Mouse (Mus musculus) limb, embryonic 10.5 days (tissue): ENCODE measurements around the gene Nek10. TPM values are rescaled to one million over a fixed set of nuclear protein-coding genes. Genes with fewer than 3 reads are reported as not detected.

ENCODE experiments used
- DNase-seq: peaks from one replicate; pipeline ENCODE4 v3.0.0-alpha.2; 2017; ENCODE audit warnings: low spot score
- H3K27ac ChIP-seq: fragments of 300-500 bp; sonication (generic); 2 replicates; pipeline ENCODE4 v1.5.1; 2016; ENCODE audit warnings: mild to moderate bottlenecking
- H3K27me3 ChIP-seq: fragments of 300-500 bp; sonication (generic); 2 replicates; pipeline ENCODE4 v1.6.1; 2016; ENCODE audit warnings: low read depth, mild to moderate bottlenecking; ENCODE audit not compliant: poor library complexity, severe bottlenecking
- H3K36me3 ChIP-seq: fragments of 300-500 bp; sonication (generic); 2 replicates; pipeline ENCODE4 v1.6.1; 2016; ENCODE audit warnings: mild to moderate bottlenecking, moderate library complexity
- H3K4me1 ChIP-seq: fragments of 300-500 bp; sonication (generic); 2 replicates; pipeline ENCODE4 v1.6.1; 2016
- H3K4me3 ChIP-seq: fragments of 300-500 bp; sonication (generic); 2 replicates; pipeline ENCODE4 v1.5.1; 2016; ENCODE audit warnings: mild to moderate bottlenecking, moderate library complexity
- H3K9me3 ChIP-seq: fragments of 300-500 bp; sonication (generic); replicated peaks from 2 replicates; pipeline ENCODE4 v1.6.1; 2016; ENCODE audit warnings: mild to moderate bottlenecking
- WGBS: fragments of 180-500 bp; shearing (Covaris S2); methylation state at CpG from one replicate; pipeline ENCODE4 v1.1.7; 2016; 5-methylcytosine and 5-hydroxymethylcytosine counted together
- polyA plus RNA-seq: library from polyadenylated mRNA; unstranded; fragments of >200 nt; fragmentation: Nextera tagmentation; extraction: Ambion mirVana; gene quantifications from 2 replicates; pipeline ENCODE4 v1.2.1, GENCODE M21; 2016

Gene Nek10
- polyA plus RNA-seq, 1 experiment from 2014 or later = 0.05 TPM

GRCm38 (mm10) chr14:14894776-14895175, 91.6 kb downstream of the Nek10 start:
- Histone ChIP-seq H3K27me3 (no peaks in the 10 kb centered on the region), H3K36me3 (no peaks in the 10 kb centered on the region), H3K4me3 (no peak overlapping the region), H3K27ac (no peak overlapping the region), H3K9me3 (no peaks in the 10 kb centered on the region), H3K4me1 (peaks cover 7% of the 10 kb centered on the region; the same call in 1 of the 2 replicates)
- DNase-seq = no peak

- Histone ChIP-seq H3K27ac (no peak overlapping the region), H3K27me3 (no peaks in the 10 kb centered on the region), H3K9me3 (no peaks in the 10 kb centered on the region), H3K4me1 (peaks cover 7% of the 10 kb centered on the region; the same call in 1 of the 2 replicates), H3K36me3 (no peaks in the 10 kb centered on the region), H3K4me3 (no peak overlapping the region)
- 89% methylated on average over 2 of the region's 2 CpGs for WGBS
- no peak for DNase-seq
Measured at GRCm38 (mm10) chr14:14895363-14895762, 92.1 kb downstream of the Nek10 start.

- H3K9me3 ChIP-seq = no peaks in the 10 kb centered on the region
- H3K4me1 ChIP-seq = peaks cover 7% of the 10 kb centered on the region; the same call in 1 of the 2 replicates
- H3K4me3 ChIP-seq = no peak overlapping the region
- WGBS = 92% methylated on average over 3 of the region's 3 CpGs
- H3K36me3 ChIP-seq = no peaks in the 10 kb centered on the region
- no peaks in the 10 kb centered on the region for H3K27me3 ChIP-seq
- H3K27ac ChIP-seq = no peak overlapping the region
- no peak for DNase-seq
Measured at GRCm38 (mm10) chr14:14896399-14897136, 93.4 kb downstream of the Nek10 start.

- H3K9me3 ChIP-seq = no peaks in the 10 kb centered on the region
- peak; percentile 67 for DNase-seq
- no peaks in the 10 kb centered on the region for H3K36me3 ChIP-seq
- 16% methylated on average over 9 of the region's 9 CpGs for WGBS
- H3K27me3 ChIP-seq = no peaks in the 10 kb centered on the region
- H3K27ac ChIP-seq = no peak overlapping the region; the same call in 1 of the 2 replicates
- H3K4me1 ChIP-seq = no peaks in the 10 kb centered on the region
- H3K4me3 ChIP-seq = no peak overlapping the region
Measured at GRCm38 (mm10) chr14:14904750-14905529, 101.7 kb downstream of the Nek10 start.

GRCm38 (mm10) chr14:14905530-14905852, 102.3 kb downstream of the Nek10 start:
- 84% methylated on average over 5 of the region's 5 CpGs for WGBS
- H3K9me3 ChIP-seq = no peaks in the 10 kb centered on the region
- no peaks in the 10 kb centered on the region for H3K4me1 ChIP-seq
- H3K4me3 ChIP-seq = no peak overlapping the region
- DNase-seq = no peak
- no peaks in the 10 kb centered on the region for H3K36me3 ChIP-seq
- H3K27ac ChIP-seq = no peak overlapping the region
- no peaks in the 10 kb centered on the region for H3K27me3 ChIP-seq

GRCm38 (mm10) chr14:14925615-14926014, 122.4 kb downstream of the Nek10 start:
- H3K4me1 ChIP-seq = no peaks in the 10 kb centered on the region
- H3K4me3 ChIP-seq = no peak overlapping the region
- no peak overlapping the region for H3K27ac ChIP-seq
- H3K27me3 ChIP-seq = no peaks in the 10 kb centered on the region
- WGBS = 81% methylated on average over 1 of the region's 1 CpGs
- no peaks in the 10 kb centered on the region for H3K9me3 ChIP-seq
- no peaks in the 10 kb centered on the region for H3K36me3 ChIP-seq
- DNase-seq = no peak

GRCm38 (mm10) chr14:14927559-14927958, 124.3 kb downstream of the Nek10 start:
- Histone ChIP-seq H3K27ac (no peak overlapping the region), H3K36me3 (no peaks in the 10 kb centered on the region), H3K4me1 (no peaks in the 10 kb centered on the region), H3K9me3 (no peaks in the 10 kb centered on the region), H3K4me3 (no peak overlapping the region), H3K27me3 (no peaks in the 10 kb centered on the region)
- no peak for DNase-seq
- 87% methylated on average over 2 of the region's 2 CpGs for WGBS

GRCm38 (mm10) chr14:14934977-14935376, 131.8 kb downstream of the Nek10 start:
- H3K9me3 ChIP-seq = no peaks in the 10 kb centered on the region
- no peaks in the 10 kb centered on the region for H3K36me3 ChIP-seq
- H3K4me3 ChIP-seq = no peak overlapping the region
- 83% methylated on average over 2 of the region's 2 CpGs for WGBS
- DNase-seq = no peak
- H3K4me1 ChIP-seq = no peaks in the 10 kb centered on the region
- H3K27me3 ChIP-seq = no peaks in the 10 kb centered on the region
- H3K27ac ChIP-seq = no peak overlapping the region

GRCm38 (mm10) chr14:14945930-14946329, 142.7 kb downstream of the Nek10 start:
- Histone ChIP-seq H3K9me3 (no peaks in the 10 kb centered on the region), H3K4me3 (no peak overlapping the region), H3K27ac (no peak overlapping the region)

GRCm38 (mm10) chr14:14949023-14949422, 145.8 kb downstream of the Nek10 start:
- no peaks in the 10 kb centered on the region for H3K4me1 ChIP-seq
- no peaks in the 10 kb centered on the region for H3K27me3 ChIP-seq
- H3K9me3 ChIP-seq = no peaks in the 10 kb centered on the region
- DNase-seq = no peak
- H3K27ac ChIP-seq = no peak overlapping the region
- H3K36me3 ChIP-seq = no peaks in the 10 kb centered on the region
- H3K4me3 ChIP-seq = no peak overlapping the region
- WGBS = 90% methylated on average over 2 of the region's 2 CpGs

More at GRCm38 (mm10) chr14:14945930-14946329, 142.7 kb downstream of the Nek10 start:
- no peak for DNase-seq
- Histone ChIP-seq H3K4me1 (no peaks in the 10 kb centered on the region), H3K36me3 (no peaks in the 10 kb centered on the region), H3K27me3 (no peaks in the 10 kb centered on the region)

GRCm38 (mm10) chr14:14951808-14952207, 148.6 kb downstream of the Nek10 start:
- no peaks in the 10 kb centered on the region for H3K27me3 ChIP-seq
- H3K36me3 ChIP-seq = no peaks in the 10 kb centered on the region
- WGBS = 91% methylated on average over 1 of the region's 1 CpGs
- no peak for DNase-seq
- no peaks in the 10 kb centered on the region for H3K9me3 ChIP-seq
- no peak overlapping the region for H3K4me3 ChIP-seq
- no peaks in the 10 kb centered on the region for H3K4me1 ChIP-seq
- no peak overlapping the region for H3K27ac ChIP-seq

GRCm38 (mm10) chr14:14959780-14960440, 156.7 kb downstream of the Nek10 start:
- DNase-seq = no peak
- Histone ChIP-seq H3K4me1 (no peaks in the 10 kb centered on the region), H3K27me3 (no peaks in the 10 kb centered on the region), H3K9me3 (no peaks in the 10 kb centered on the region), H3K36me3 (no peaks in the 10 kb centered on the region), H3K27ac (no peak overlapping the region), H3K4me3 (no peak overlapping the region)
- WGBS = 92% methylated on average over 2 of the region's 2 CpGs

- WGBS = 88% methylated on average over 2 of the region's 2 CpGs
- H3K27ac ChIP-seq = no peak overlapping the region
- no peak overlapping the region for H3K4me3 ChIP-seq
- no peaks in the 10 kb centered on the region for H3K4me1 ChIP-seq
- H3K27me3 ChIP-seq = no peaks in the 10 kb centered on the region
- H3K36me3 ChIP-seq = no peaks in the 10 kb centered on the region
- DNase-seq = no peak
- no peaks in the 10 kb centered on the region for H3K9me3 ChIP-seq
Measured at GRCm38 (mm10) chr14:14960441-14960988, 157.3 kb downstream of the Nek10 start.
